Mouse (Mus musculus): Measurements from ENCODE around the gene Syngr1. TPM values are rescaled to one million over a fixed set of nuclear protein-coding genes. Genes with fewer than 3 reads are reported as not detected.
A peak's percentile ranks its signal among the peaks of the same experiment; 100 is the strongest.

The Syngr1 gene
- polyA plus RNA-seq, 1 experiment: 113 TPM

GRCm38 (mm10) chr15:80096946-80097881, 6.1 kb downstream of the Syngr1 start:
- peaks cover 27% of the 10 kb centered on the region for H3K36me3 ChIP-seq (replicated peaks; ENCODE audit: low read length)
- no peaks in the 10 kb centered on the region for H3K9me3 ChIP-seq
- H3K4me1 ChIP-seq: peaks cover 95% of the 10 kb centered on the region
- peak overlapping the region; percentile 86 for H3K4me3 ChIP-seq (replicated peaks)
- no peaks in the 10 kb centered on the region for H3K27me3 ChIP-seq (replicated peaks)
- TF ChIP-seq GATA1 (IDR thresholded peaks at IDR 0.05; ENCODE audit: borderline replicate concordance, low read length): no peak
- TF ChIP-seq FLI1 (IDR thresholded peaks at IDR 0.05; ENCODE audit: low read length): no peak

GRCm38 (mm10) chr15:80097999-80098461, 6.9 kb downstream of the Syngr1 start:
- no peaks in the 10 kb centered on the region for H3K9me3 ChIP-seq
- peaks cover 36% of the 10 kb centered on the region for H3K36me3 ChIP-seq (replicated peaks; ENCODE audit: low read length)
- H3K4me3 ChIP-seq (replicated peaks): peak overlapping the region; percentile 86
- TF ChIP-seq GATA1 (IDR thresholded peaks at IDR 0.05; ENCODE audit: borderline replicate concordance, low read length) (no peak), FLI1 (IDR thresholded peaks at IDR 0.05; ENCODE audit: low read length) (no peak)
- no peaks in the 10 kb centered on the region for H3K27me3 ChIP-seq (replicated peaks)
- peaks cover 95% of the 10 kb centered on the region for H3K4me1 ChIP-seq

DNA sequence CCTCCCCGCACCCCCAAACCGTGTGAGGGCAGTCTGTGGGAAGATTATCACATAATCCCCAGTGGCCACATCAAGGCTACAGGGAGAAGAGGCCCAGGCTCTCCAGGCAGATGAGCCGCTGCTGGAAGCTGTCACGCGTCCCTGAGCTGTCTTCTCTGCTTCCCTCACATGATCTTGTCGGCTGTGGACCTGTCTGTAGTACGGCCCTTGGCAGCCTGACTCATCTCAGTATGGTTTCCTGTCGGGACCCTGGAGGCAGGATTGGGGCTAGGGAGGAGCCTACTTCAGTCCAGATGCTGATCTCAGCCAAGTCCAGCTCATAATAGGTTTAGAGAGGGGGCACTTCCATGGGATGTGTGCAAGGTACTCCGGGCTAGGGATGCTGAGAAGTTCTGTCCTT, 7.7 kb downstream of the Syngr1 start:
- no peak for TF ChIP-seq GATA1 (IDR thresholded peaks at IDR 0.05; ENCODE audit: borderline replicate concordance, low read length)
- TF ChIP-seq FLI1 (IDR thresholded peaks at IDR 0.05; ENCODE audit: low read length): no peak
- peaks cover 96% of the 10 kb centered on the region for H3K4me1 ChIP-seq
- H3K9me3 ChIP-seq: no peaks in the 10 kb centered on the region
- peak overlapping the region; percentile 86 for H3K4me3 ChIP-seq (replicated peaks)
- H3K36me3 ChIP-seq (replicated peaks; ENCODE audit: low read length): peaks cover 43% of the 10 kb centered on the region
- H3K27me3 ChIP-seq (replicated peaks): no peaks in the 10 kb centered on the region

GRCm38 (mm10) chr15:80099477-80099876, 8.3 kb downstream of the Syngr1 start:
- TF ChIP-seq GATA1 (IDR thresholded peaks at IDR 0.05; ENCODE audit: borderline replicate concordance, low read length): no peak
- TF ChIP-seq FLI1 (IDR thresholded peaks at IDR 0.05; ENCODE audit: low read length): no peak
- H3K36me3 ChIP-seq (replicated peaks; ENCODE audit: low read length): peaks cover 41% of the 10 kb centered on the region
- peak overlapping the region; percentile 9 for H3K4me3 ChIP-seq (replicated peaks)
- H3K27me3 ChIP-seq (replicated peaks): no peaks in the 10 kb centered on the region
- H3K9me3 ChIP-seq: no peaks in the 10 kb centered on the region
- peaks cover 96% of the 10 kb centered on the region for H3K4me1 ChIP-seq

DNA sequence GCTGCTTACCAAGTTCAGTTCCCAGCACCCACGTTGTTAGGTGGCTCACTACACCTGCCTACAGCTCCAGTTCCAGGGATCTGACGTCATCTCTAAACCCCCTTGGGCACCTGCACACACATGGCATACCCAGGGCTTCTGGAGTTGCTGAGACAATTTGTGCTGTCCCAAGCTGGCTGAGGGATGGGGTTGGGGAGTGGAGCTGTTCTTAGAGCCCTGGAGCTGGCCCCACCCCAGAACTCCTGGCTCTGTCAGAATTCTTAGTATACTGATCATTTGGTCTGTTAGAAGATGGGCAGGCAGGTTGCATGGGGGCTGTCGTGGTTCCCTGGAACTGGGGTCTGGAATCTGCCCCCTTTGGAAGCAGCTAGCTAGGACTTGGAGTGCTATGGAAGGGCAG, 9.1 kb downstream of the Syngr1 start:
- Histone ChIP-seq H3K4me1 (peaks cover 98% of the 10 kb centered on the region), H3K9me3 (no peaks in the 10 kb centered on the region), H3K36me3 (replicated peaks; ENCODE audit: low read length) (peaks cover 45% of the 10 kb centered on the region), H3K27me3 (replicated peaks) (no peaks in the 10 kb centered on the region), H3K4me3 (replicated peaks) (no peak overlapping the region)
- TF ChIP-seq GATA1 (IDR thresholded peaks at IDR 0.05; ENCODE audit: borderline replicate concordance, low read length): no peak

- Histone ChIP-seq H3K9me3 (no peaks in the 10 kb centered on the region), H3K27me3 (replicated peaks) (no peaks in the 10 kb centered on the region), H3K4me3 (replicated peaks) (no peak overlapping the region), H3K4me1 (peaks cover 99% of the 10 kb centered on the region), H3K36me3 (replicated peaks; ENCODE audit: low read length) (peaks cover 45% of the 10 kb centered on the region)
- TF ChIP-seq GATA1 (IDR thresholded peaks at IDR 0.05; ENCODE audit: borderline replicate concordance, low read length): no peak
- no peak for TF ChIP-seq FLI1 (IDR thresholded peaks at IDR 0.05; ENCODE audit: low read length)
Measured at GRCm38 (mm10) chr15:80100871-80101270, 9.7 kb downstream of the Syngr1 start.

DNA sequence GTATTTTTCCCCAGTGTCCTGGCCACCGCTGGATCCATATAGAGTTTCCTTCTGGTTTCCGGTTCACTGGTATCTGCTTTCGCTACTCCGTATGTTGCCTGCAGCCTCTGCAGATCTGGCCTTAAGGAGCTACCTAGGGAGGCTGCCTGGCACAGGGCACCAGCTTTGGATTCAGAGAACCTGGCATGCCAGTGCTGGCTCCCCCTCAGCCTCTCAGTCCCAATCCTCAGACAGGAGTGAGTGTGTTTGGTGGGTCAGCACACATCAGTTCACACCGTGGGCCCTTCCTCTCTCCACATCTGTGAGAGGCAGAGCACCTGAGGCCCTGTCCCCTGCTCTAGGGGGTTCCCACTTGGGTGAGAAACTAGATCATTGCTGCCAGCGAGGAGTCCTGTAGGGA, 10.4 kb downstream of the Syngr1 start:
- Histone ChIP-seq H3K36me3 (replicated peaks; ENCODE audit: low read length) (peaks cover 45% of the 10 kb centered on the region), H3K4me3 (replicated peaks) (no peak overlapping the region), H3K27me3 (replicated peaks) (no peaks in the 10 kb centered on the region), H3K9me3 (no peaks in the 10 kb centered on the region), H3K4me1 (peaks cover 99% of the 10 kb centered on the region)
- TF ChIP-seq GATA1 (IDR thresholded peaks at IDR 0.05; ENCODE audit: borderline replicate concordance, low read length): no peak
- no peak for TF ChIP-seq FLI1 (IDR thresholded peaks at IDR 0.05; ENCODE audit: low read length)

- Histone ChIP-seq H3K9me3 (no peaks in the 10 kb centered on the region), H3K36me3 (replicated peaks; ENCODE audit: low read length) (peaks cover 53% of the 10 kb centered on the region), H3K4me1 (peaks cover 99% of the 10 kb centered on the region)
Measured at GRCm38 (mm10) chr15:80102495-80102894, 11.4 kb downstream of the Syngr1 start.

GRCm38 (mm10) chr15:80105490-80106410, 14.6 kb downstream of the Syngr1 start:
- TF ChIP-seq FLI1 (IDR thresholded peaks at IDR 0.05; ENCODE audit: low read length) (no peak), GATA1 (IDR thresholded peaks at IDR 0.05; ENCODE audit: borderline replicate concordance, low read length) (no peak)
- H3K36me3 ChIP-seq (replicated peaks; ENCODE audit: low read length): peaks cover 72% of the 10 kb centered on the region
- H3K27me3 ChIP-seq (replicated peaks): no peaks in the 10 kb centered on the region
- peaks cover 87% of the 10 kb centered on the region for H3K4me1 ChIP-seq
- H3K9me3 ChIP-seq: peaks cover 4% of the 10 kb centered on the region
- no peak overlapping the region for H3K4me3 ChIP-seq (replicated peaks)

More at GRCm38 (mm10) chr15:80102495-80102894, 11.4 kb downstream of the Syngr1 start:
- TF ChIP-seq FLI1 (IDR thresholded peaks at IDR 0.05; ENCODE audit: low read length) (no peak), GATA1 (IDR thresholded peaks at IDR 0.05; ENCODE audit: borderline replicate concordance, low read length) (no peak)
- Histone ChIP-seq H3K4me3 (replicated peaks) (peak overlapping the region; percentile 3), H3K27me3 (replicated peaks) (no peaks in the 10 kb centered on the region)

Measured in megakaryocyte, embryonic 14.5 days (primary cell).